Mouse (Mus musculus) MEL (cell line): ENCODE measurements around the gene Adamtsl4. TPM values are rescaled to one million over a fixed set of nuclear protein-coding genes. Genes with fewer than 3 reads are reported as not detected.

Experiments used
- DNase-seq: peaks from one replicate; pipeline ENCODE4 v3.0.0; 2011; ENCODE audit warnings: low read depth, low spot score
- H3K27ac ChIP-seq: 2 replicates; pipeline ENCODE4 v1.5.1; 2012; ENCODE audit warnings: low read depth, mild to moderate bottlenecking, control low read depth, low read length, moderate library complexity; ENCODE audit not compliant: control insufficient read depth
- H3K27me3 ChIP-seq, 2 experiments: fragments of 150-350 bp in 1 of 2; sonication (generic) in 1 of 2; 2 replicates each; pipeline ENCODE4 v1.6.1; 2012; ENCODE audit warnings: low read length in 2 of 2, mild to moderate bottlenecking in 2 of 2, improper control_type of control experiment in 1 of 2, moderate library complexity in 1 of 2; ENCODE audit not compliant: insufficient read depth in 2 of 2, control insufficient read depth in 1 of 2
- H3K36me3 ChIP-seq, 2 experiments: 2 replicates each; pipeline ENCODE4 v1.6.1; 2012 to 2014; ENCODE audit warnings: low read length in 2 of 2, improper control_type of control experiment in 1 of 2, inconsistent platforms in 1 of 2, mild to moderate bottlenecking in 1 of 2; ENCODE audit not compliant: insufficient read depth in 2 of 2, control insufficient read depth in 1 of 2
- H3K4me1 ChIP-seq, 2 experiments: fragments of 150-350 bp in 1 of 2; sonication (generic) in 1 of 2; 2 replicates each; pipeline ENCODE4 v1.6.1; 2012; ENCODE audit warnings: low read length in 2 of 2, improper control_type of control experiment in 1 of 2, mild to moderate bottlenecking in 1 of 2; ENCODE audit not compliant: insufficient read depth in 2 of 2, control insufficient read depth in 1 of 2
- H3K4me3 ChIP-seq, 2 experiments: fragments of 150-350 bp in 1 of 2; sonication (generic) in 1 of 2; 2 replicates each; pipeline ENCODE4 v1.5.1; 2012; ENCODE audit warnings: low read depth in 2 of 2, low read length in 2 of 2, mild to moderate bottlenecking in 2 of 2, moderate library complexity in 2 of 2, control low read depth in 1 of 2, improper control_type of control experiment in 1 of 2; ENCODE audit not compliant: control insufficient read depth in 1 of 2, insufficient read depth in 1 of 2
- H3K79me2 ChIP-seq: 2 replicates; pipeline ENCODE4 v1.6.1; 2012; ENCODE audit warnings: mild to moderate bottlenecking, low read length, moderate library complexity; ENCODE audit not compliant: control insufficient read depth, poor library complexity, insufficient read depth
- H3K9ac ChIP-seq: 2 replicates; pipeline ENCODE4 v1.6.1; 2012; ENCODE audit warnings: low read depth, mild to moderate bottlenecking, control low read depth, low read length, moderate library complexity; ENCODE audit not compliant: control insufficient read depth, poor library complexity, severe bottlenecking
- H3K9me3 ChIP-seq: fragments of 150-350 bp; sonication (generic); replicated peaks from 2 replicates; pipeline ENCODE4 v1.6.1; 2012; ENCODE audit warnings: mild to moderate bottlenecking, low read length, improper control_type of control experiment, moderate library complexity; ENCODE audit not compliant: insufficient read depth
- BHLHE40 ChIP-seq: IDR thresholded peaks from 2 replicates; pipeline ENCODE4 v1.6.1; 2012; ENCODE audit warnings: low read depth, mild to moderate bottlenecking, inconsistent platforms, low read length, improper control_type of control experiment, borderline replicate concordance
- CHD1 ChIP-seq: IDR thresholded peaks from 2 replicates; pipeline ENCODE4 v1.6.1; 2012; ENCODE audit warnings: low read depth, mild to moderate bottlenecking, inconsistent platforms, low read length, improper control_type of control experiment
- CTCF ChIP-seq, 3 experiments: IDR thresholded peaks in 2 of 3; conservative IDR thresholded peaks in 1 of 3; 2 replicates each; pipeline ENCODE4 v1.5.1; 2011 to 2012; ENCODE audit warnings: low read length in 3 of 3, low read depth in 2 of 3, mild to moderate bottlenecking in 2 of 3, improper control_type of control experiment in 1 of 3, inconsistent platforms in 1 of 3, mixed read lengths in 1 of 3, moderate library complexity in 1 of 3; ENCODE audit not compliant: control insufficient read depth in 1 of 3, insufficient read depth in 1 of 3, poor library complexity in 1 of 3, severe bottlenecking in 1 of 3
- ELF1 ChIP-seq: IDR thresholded peaks from 2 replicates; pipeline ENCODE4 v1.6.1; 2014; ENCODE audit warnings: low read depth, mild to moderate bottlenecking, inconsistent platforms, low read length, improper control_type of control experiment, moderate library complexity
- ETS1 ChIP-seq: IDR thresholded peaks from 2 replicates; pipeline ENCODE4 v1.6.1; 2012; ENCODE audit warnings: low read depth, mild to moderate bottlenecking, inconsistent platforms, low read length, improper control_type of control experiment, moderate library complexity
- GABPA ChIP-seq: IDR thresholded peaks from 2 replicates; pipeline ENCODE4 v1.6.1; 2012; ENCODE audit warnings: low read depth, mild to moderate bottlenecking, inconsistent platforms, low read length, improper control_type of control experiment, moderate library complexity
- GATA1 ChIP-seq: IDR thresholded peaks from 2 replicates; pipeline ENCODE4 v1.6.1; 2011; ENCODE audit warnings: low read depth, low read length, improper control_type of control experiment
- JUND ChIP-seq: IDR thresholded peaks from 2 replicates; pipeline ENCODE4 v1.6.1; 2011; ENCODE audit warnings: low read depth, mild to moderate bottlenecking, improper control_type of control experiment, low read length
- MAZ ChIP-seq: IDR thresholded peaks from 2 replicates; pipeline ENCODE4 v1.6.1; 2012; ENCODE audit warnings: low read depth, mild to moderate bottlenecking, inconsistent platforms, low read length, improper control_type of control experiment
- MEF2A ChIP-seq: IDR thresholded peaks from 2 replicates; pipeline ENCODE4 v1.6.1; 2014; ENCODE audit warnings: low read depth, mild to moderate bottlenecking, inconsistent platforms, low read length, improper control_type of control experiment; ENCODE audit not compliant: poor library complexity, insufficient replicate concordance, severe bottlenecking; ENCODE audit errors: extremely low read depth
- MYB ChIP-seq: IDR thresholded peaks from 2 replicates; pipeline ENCODE4 v1.6.1; 2011; ENCODE audit warnings: mild to moderate bottlenecking, low read depth, low read length, improper control_type of control experiment
- NRF1 ChIP-seq: IDR thresholded peaks from 2 replicates; pipeline ENCODE4 v1.6.1; 2014; ENCODE audit warnings: low read depth, mild to moderate bottlenecking, inconsistent platforms, low read length, improper control_type of control experiment, moderate library complexity; ENCODE audit not compliant: poor library complexity, insufficient read depth, severe bottlenecking
- POLR2AphosphoS2 ChIP-seq: IDR thresholded peaks from 2 replicates; pipeline ENCODE4 v1.6.1; 2011; ENCODE audit warnings: low read length, improper control_type of control experiment
- POLR2AphosphoS5 ChIP-seq: IDR thresholded peaks from 2 replicates; pipeline ENCODE4 v1.6.1; 2012; ENCODE audit warnings: low read depth, borderline replicate concordance, mild to moderate bottlenecking, inconsistent platforms, low read length, moderate library complexity, mixed read lengths
- RAD21 ChIP-seq: IDR thresholded peaks from 2 replicates; pipeline ENCODE4 v1.6.1; 2011; ENCODE audit warnings: mild to moderate bottlenecking, low read depth, low read length, improper control_type of control experiment
- SIN3A ChIP-seq: IDR thresholded peaks from 2 replicates; pipeline ENCODE4 v1.6.1; 2012; ENCODE audit warnings: low read length, improper control_type of control experiment, inconsistent platforms
- TAL1 ChIP-seq: IDR thresholded peaks from 2 replicates; pipeline ENCODE4 v1.6.1; 2012; ENCODE audit warnings: mild to moderate bottlenecking, inconsistent platforms, low read length, moderate library complexity, mixed read lengths
- UBTF ChIP-seq: IDR thresholded peaks from 2 replicates; pipeline ENCODE4 v1.6.1; 2012; ENCODE audit warnings: low read depth, mild to moderate bottlenecking, inconsistent platforms, low read length, improper control_type of control experiment, moderate library complexity, borderline replicate concordance; ENCODE audit not compliant: insufficient read depth
- USF1 ChIP-seq: IDR thresholded peaks from 2 replicates; pipeline ENCODE4 v1.6.1; 2014; ENCODE audit warnings: low read depth, mild to moderate bottlenecking, inconsistent platforms, low read length, improper control_type of control experiment, moderate library complexity
- USF2 ChIP-seq, 2 experiments: IDR thresholded peaks; 2 replicates each; pipeline ENCODE4 v1.6.1; 2011 to 2012; ENCODE audit warnings: improper control_type of control experiment in 2 of 2, low read length in 2 of 2, borderline replicate concordance in 1 of 2, inconsistent platforms in 1 of 2, low read depth in 1 of 2, mild to moderate bottlenecking in 1 of 2; ENCODE audit not compliant: insufficient read depth in 1 of 2
- ZKSCAN1 ChIP-seq: IDR thresholded peaks from 2 replicates; pipeline ENCODE4 v1.6.1; 2012; ENCODE audit warnings: low read depth, mild to moderate bottlenecking, inconsistent platforms, low read length, improper control_type of control experiment, moderate library complexity
- ZMIZ1 ChIP-seq: IDR thresholded peaks from 2 replicates; pipeline ENCODE4 v1.6.1; 2012; ENCODE audit warnings: low read depth, mild to moderate bottlenecking, inconsistent platforms, low read length, improper control_type of control experiment, moderate library complexity
- polyA plus RNA-seq, 2 experiments: library from polyadenylated mRNA; stranded (reverse) in 1 of 2; unstranded in 1 of 2; fragments of >175 nt in 1 of 2; fragments of >200 nt in 1 of 2; gene quantifications; 2 replicates each; pipeline versions ENCODE4 v1.2.1 to v1.2.4; 2012; ENCODE audit warnings: low replicate concordance in 2 of 2, low read depth in 1 of 2; ENCODE audit not compliant: insufficient read length in 2 of 2, insufficient read depth in 1 of 2, missing spikeins in 1 of 2
- total RNA-seq: library from RNA; depleted of rRNA; stranded (reverse); fragments of 300-350 nt; gene quantifications from 2 replicates; pipeline ENCODE4 v1.2.3, GENCODE M21; 2012

Adamtsl4 gene
- total and polyA plus RNA-seq, 3 experiments, result 0.27 to 0.88 TPM; not detected in 1

DNA sequence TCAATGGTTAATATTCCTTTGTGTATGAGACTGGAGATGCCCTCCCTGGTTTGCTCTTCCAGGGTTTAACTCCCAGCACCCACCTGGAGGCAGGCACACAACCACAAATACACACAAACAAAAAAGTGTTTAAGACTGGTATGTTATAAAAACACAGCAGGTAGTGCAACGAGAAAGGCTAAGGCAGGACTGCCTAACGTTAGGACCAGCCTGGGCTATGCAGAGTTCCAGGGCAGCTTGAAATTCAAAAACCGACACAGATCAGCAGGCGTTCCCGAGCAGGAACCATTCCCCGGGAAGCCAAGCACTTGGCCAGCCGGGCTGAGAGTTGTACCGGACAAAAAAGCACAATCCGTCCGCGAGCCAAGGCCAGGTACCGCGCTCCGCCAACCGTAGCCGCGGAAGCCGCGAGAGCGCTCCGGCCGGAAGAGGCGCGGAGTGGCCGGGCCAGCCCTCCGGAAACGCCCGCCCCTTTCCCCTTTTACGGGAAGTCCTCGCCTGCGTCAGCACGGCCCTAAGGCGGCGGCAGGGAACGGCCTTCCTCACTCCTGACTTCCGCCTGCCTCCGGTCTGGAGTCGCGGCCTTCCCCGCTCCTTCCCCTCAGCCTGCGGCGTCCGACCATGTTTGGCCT, 29.4 kb downstream of the Adamtsl4 start, which contains the start of gene Mcl1:
Gene Mcl1, plus strand, starts transcription at position 553 of the 632 bp plus-strand sequence.
- TF ChIP-seq CHD1, result no peak
- TF ChIP-seq POLR2AphosphoS5, result peak; percentile 99
- no peak for TF ChIP-seq ZKSCAN1
- TF ChIP-seq ETS1, result no peak

DNA sequence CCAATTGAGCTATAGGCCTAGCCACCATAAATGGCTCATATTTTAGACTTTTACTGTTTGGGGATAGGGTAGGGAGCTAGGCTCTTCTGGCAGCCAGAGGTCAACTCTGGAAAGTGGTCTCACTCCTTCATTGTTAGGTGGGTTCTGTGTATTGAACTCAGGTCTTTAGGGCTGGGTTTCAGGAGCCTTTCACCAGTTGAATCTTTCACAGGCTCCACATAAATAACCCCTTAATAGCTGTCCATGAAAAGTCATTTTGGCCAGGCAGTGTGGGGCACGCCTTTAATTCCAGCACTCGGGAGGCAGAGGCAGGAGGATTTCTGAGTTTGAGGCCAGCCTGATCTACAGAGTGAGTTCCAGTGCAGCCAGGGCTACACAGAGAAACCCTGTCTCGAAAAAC, 30.0 kb downstream of the Adamtsl4 start:
- peaks cover 28 to 33% of the 10 kb centered on the region in 2 experiments for H3K36me3 ChIP-seq
- H3K27ac ChIP-seq, result peak overlapping the region; percentile 76
- TF ChIP-seq MEF2A (no peak), ZMIZ1 (no peak), MAZ (no peak), POLR2AphosphoS2 (no peak), POLR2AphosphoS5 (no peak), SIN3A (no peak), ELF1 (no peak), GATA1 (no peak), CTCF (IDR thresholded peaks at IDR 0.05 in 2 of 3, conservative IDR thresholded peaks at IDR 0.05 in 1 of 3; ENCODE audit: control insufficient read depth in 1 of 3, insufficient read depth in 1 of 3, low read depth in 2 of 3, low read length in 3 of 3, poor library complexity in 1 of 3, severe bottlenecking in 1 of 3) (no peak), RAD21 (no peak), BHLHE40 (no peak), USF1 (no peak), CHD1 (no peak), MYB (no peak), TAL1 (no peak), USF2 (IDR thresholded peaks at IDR 0.05; ENCODE audit: borderline replicate concordance in 1 of 2, insufficient read depth in 1 of 2, low read depth in 1 of 2, low read length in 2 of 2) (no peak), NRF1 (no peak), GABPA (no peak), JUND (no peak), UBTF (no peak)
- TF ChIP-seq, all 39 proteins: peak for 0
- Histone ChIP-seq H3K4me1 (peaks cover 23 to 24% of the 10 kb centered on the region in 2 experiments), H3K9me3 (no peaks in the 10 kb centered on the region), H3K79me2 (peaks cover 41% of the 10 kb centered on the region), H3K27me3 (no peaks in the 10 kb centered on the region), H3K9ac (peak overlapping the region; percentile 75), H3K4me3 (peak overlapping the region; percentile 64 to 90; a peak in 3 of 4 replicates)
- DNase-seq, result no peak

More for the DNA sequence above, 29.4 kb downstream of the Adamtsl4 start, which contains the start of gene Mcl1:
- H3K9ac ChIP-seq, result peak within 1 kb of the TSS; percentile 92
- peak within 1 kb of the TSS; percentile 64 to 90 for H3K4me3 ChIP-seq
- H3K9me3 ChIP-seq, result no peaks in the 10 kb centered on the region
- H3K4me1 ChIP-seq, result peaks cover 29 to 30% of the 10 kb centered on the region in 2 experiments
- H3K27me3 ChIP-seq, result no peaks in the 10 kb centered on the region
- DNase-seq, result peak; percentile 99
- peaks cover 33 to 39% of the 10 kb centered on the region in 2 experiments for H3K36me3 ChIP-seq
- H3K27ac ChIP-seq, result peak within 1 kb of the TSS; percentile 83
- peaks cover 46% of the 10 kb centered on the region for H3K79me2 ChIP-seq
